Mouse (Mus musculus) thymus, postnatal 36 days (tissue): ENCODE data around the gene Sh3bp2.

Experiments
- DNase-seq, 2 experiments: peaks; one replicate each; pipeline ENCODE4 v3.0.0; 2022; ENCODE audit warnings: mixed read lengths in 2 of 2

Gene Sh3bp2

DNA sequence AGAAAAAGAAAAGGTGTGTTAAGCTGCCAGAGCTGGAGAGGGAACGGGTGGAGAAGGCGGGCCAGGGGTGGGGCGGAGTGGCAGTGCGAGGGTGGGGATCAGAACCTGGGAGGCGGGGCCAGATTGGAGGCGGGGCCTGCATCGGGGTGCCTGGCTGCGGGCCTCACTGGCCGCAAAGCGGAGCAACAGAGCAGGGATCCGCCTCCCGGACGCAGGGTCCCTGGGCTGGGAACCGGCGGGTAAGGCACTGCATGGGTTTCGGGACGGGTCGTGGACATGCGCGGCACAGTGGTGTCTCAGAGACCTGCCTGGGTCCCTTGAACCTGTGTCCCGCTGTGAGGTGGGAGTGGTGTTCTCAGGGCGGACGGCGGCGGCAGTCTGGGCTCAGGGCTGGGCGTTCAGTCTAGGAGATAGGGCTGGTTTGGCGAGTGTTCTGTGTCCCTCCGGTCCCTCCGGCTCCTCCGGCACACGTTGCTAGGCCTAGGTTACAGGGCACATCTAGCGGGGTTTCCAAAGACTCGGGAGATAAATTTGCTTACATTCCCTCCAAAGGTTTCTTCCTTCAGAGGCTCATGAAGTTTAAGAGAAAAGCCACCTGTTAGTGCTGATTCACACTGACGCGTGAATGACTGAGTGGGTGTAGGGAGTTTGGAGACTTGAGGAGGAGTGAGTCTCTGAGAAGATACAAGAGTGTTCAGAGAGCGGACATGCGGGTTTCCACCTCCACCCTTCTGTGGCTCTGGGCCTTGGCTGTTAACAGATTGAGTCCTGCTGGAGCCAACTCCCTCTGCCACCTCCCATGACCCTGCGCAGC lies at the start of gene Sh3bp2:
Gene Sh3bp2, plus strand, starts transcription at position 176 of the 814 bp plus-strand sequence.
- DNase-seq, result peak; percentile 97 to 99

DNA sequence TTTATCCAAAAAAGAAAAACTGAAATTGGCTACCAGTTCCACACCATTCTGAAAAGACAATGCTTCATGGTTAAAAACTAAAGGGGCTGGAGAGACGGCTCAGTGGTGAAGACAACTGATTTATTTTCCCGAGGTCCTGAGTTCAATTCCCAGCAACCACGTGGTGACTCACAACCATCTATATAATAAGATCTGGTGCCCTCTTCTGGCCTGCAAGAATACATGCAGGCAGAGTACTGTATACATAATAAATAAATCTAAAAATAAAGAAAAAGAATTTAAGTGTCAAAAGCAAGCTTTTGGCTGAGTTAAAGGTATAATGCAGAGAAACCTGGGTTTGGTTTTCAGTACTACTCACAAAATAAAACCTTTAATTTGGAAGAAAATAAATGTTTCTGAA lies 44.7 kb upstream of the Sh3bp2 start:
- no peak for DNase-seq

DNA sequence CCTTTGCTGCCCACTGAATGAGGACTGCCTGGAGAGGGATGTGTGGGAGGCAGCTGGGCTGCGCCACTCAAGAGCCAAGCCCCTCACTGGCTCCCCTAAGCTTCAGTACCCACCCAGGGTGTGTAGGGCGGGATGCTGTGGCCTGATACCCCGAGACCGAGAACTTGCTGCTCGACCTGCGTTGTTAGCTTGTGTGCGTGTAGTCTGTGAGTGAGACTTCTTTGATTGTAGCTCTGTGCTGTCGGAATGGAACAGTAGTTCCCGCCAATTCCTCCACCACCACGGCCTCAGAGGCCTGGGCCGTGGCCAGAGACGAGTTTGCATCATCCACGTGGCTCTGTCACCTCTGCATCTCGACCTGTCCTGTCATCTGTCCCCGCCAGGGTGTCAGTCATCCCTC lies 39.9 kb upstream of the Sh3bp2 start:
- no peak for DNase-seq

GRCm38 (mm10) chr5:34487320-34488090 lies 38.1 kb upstream of the Sh3bp2 start:
- DNase-seq, result no peak

- no peak for DNase-seq
Observed at GRCm38 (mm10) chr5:34488741-34489417, 36.8 kb upstream of the Sh3bp2 start.

DNA sequence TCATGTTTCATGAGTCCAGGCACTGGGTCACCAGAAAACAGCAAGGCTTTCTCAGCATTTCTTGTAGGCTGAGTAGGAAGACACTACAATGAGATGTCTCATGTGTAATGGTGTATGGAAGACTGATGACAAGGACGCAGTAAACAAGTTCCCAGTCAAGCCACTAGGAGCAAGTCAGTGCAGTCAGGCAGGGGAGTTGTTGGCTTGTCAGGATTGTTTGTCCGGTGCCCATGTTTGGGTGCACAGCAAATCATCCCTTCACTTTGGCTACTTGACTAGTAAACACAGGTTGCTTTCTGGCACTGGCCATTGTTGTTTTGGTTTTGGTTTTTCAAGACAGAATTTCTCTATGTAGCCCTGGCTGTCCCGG lies 36.2 kb upstream of the Sh3bp2 start:
- DNase-seq, result no peak

- no peak for DNase-seq
Observed at GRCm38 (mm10) chr5:34496745-34497144, 28.9 kb upstream of the Sh3bp2 start.

GRCm38 (mm10) chr5:34500886-34501285 lies 24.8 kb upstream of the Sh3bp2 start:
- no peak for DNase-seq

DNA sequence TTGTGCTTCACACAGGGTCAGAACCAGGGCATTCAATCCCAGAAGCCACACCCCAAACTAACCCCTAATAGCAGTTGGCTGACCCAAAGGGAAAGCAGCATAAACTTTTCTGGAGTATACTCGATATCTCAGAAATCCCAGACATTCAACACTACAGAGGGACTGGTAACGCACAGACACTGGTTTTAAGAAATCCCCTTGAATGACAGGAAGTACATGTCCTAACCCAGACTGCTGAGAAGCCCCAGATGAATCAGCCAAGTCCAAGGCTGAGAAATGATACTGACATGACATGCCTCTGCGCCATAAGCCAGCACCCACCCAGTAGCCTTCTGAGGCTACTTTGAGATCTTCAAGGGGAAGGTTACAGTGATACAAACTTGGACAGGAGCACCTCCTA lies 24.1 kb upstream of the Sh3bp2 start:
- DNase-seq, result no peak

GRCm38 (mm10) chr5:34502411-34502810 lies 23.2 kb upstream of the Sh3bp2 start:
- no peak for DNase-seq

GRCm38 (mm10) chr5:34502821-34503220 lies 22.8 kb upstream of the Sh3bp2 start:
- no peak for DNase-seq

DNA sequence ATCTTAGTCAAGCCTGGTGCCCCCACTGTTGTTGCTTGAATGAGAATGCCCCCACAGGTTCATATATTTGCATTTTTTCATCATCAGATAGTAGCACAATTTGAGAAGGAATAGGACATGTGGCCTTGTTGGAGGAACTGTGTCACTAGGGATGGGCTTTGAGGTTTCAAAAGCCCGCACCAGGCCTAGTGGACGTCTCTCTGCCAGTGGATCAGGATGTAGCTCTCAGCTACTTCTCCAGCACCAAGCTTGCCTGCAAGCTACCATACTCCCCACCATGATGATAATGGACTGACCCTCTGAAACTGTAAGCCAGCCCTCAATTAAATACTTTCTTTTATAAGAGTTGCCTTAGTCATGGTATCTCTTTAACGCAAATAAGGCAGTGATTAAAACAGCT lies 13.2 kb upstream of the Sh3bp2 start:
- DNase-seq, result no peak

- peak; percentile 96 to 97 for DNase-seq
Observed at GRCm38 (mm10) chr5:34513466-34514217, 12.0 kb upstream of the Sh3bp2 start, which contains the start of gene Tnip2. Gene Tnip2 (minus strand): TSS chr5:34513991.

GRCm38 (mm10) chr5:34514218-34514566 lies 11.4 kb upstream of the Sh3bp2 start:
- no peak for DNase-seq

DNA sequence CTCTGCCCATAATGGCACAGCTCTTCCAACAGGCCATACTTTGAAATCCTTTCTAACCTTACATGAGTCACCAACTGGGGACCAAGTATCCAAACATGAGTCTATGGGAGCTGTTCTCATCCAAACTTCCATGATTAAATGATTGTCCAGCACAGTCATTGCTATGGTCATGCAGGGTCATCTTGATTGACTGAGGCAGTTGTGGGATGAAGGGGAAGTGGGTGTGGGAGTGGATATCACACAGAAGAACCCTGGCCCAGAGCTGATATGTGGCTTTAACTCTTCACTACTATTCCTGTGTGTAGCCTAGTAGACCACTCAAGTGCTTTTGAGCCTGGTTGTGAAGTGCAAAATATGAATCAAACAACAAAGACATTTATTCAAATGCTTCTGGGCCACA lies 10.5 kb upstream of the Sh3bp2 start:
- no peak for DNase-seq

GRCm38 (mm10) chr5:34517913-34518312 lies 7.7 kb upstream of the Sh3bp2 start:
- DNase-seq, result peak; percentile 84 to 86

- DNase-seq, result no peak
Observed at GRCm38 (mm10) chr5:34519389-34519910, 6.2 kb upstream of the Sh3bp2 start.

GRCm38 (mm10) chr5:34520458-34521209 lies 5.0 kb upstream of the Sh3bp2 start:
- DNase-seq, result peak; percentile 71 to 82

DNA sequence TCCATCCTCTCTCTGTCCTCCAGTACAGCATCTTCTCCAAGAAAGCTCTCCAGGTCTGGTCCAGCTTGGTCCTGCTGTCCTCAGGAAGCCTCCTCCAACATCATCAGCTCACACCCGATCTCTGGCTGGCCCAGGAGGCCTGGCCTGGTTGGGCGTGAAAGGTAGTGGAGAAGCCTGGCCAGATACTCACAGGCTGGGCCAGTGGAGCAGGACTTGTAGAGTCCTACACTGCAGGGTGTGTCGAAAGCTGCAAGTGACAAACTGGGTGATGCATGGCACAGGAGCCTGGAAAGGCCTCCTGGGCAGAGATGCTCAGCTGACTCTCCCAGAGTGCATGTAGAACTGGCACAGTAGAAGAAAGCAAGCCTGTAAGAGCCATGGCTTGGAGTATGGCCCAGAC lies 4.3 kb upstream of the Sh3bp2 start:
- DNase-seq, result no peak

DNA sequence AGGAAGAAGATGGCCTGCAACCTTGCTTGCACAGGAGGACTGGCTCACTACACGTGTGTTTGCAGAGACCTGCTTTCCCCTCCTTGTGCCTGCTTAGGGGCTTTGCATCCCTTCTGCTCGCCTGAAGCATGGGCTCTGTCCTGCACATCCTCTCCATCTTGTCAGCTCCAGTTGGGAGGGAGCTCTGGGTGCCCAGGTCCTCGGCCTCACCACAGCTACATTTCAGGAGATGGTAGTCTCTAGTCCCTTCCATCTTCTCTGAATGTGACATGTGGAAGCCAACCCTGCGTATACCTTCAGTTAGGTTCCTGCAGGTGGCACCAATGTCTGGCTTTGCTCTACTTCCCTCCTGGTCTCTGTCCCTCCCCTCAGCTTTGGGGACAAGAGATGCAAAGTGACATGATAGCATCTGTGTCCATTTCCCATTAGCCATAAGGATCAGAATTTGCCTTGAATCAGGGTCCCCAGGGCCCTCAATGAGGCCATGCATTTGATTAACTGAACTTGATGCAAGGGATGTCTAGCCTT lies 1.6 kb upstream of the Sh3bp2 start:
- no peak for DNase-seq

- no peak for DNase-seq
Observed at GRCm38 (mm10) chr5:34524511-34524910, 1.1 kb upstream of the Sh3bp2 start.

DNA sequence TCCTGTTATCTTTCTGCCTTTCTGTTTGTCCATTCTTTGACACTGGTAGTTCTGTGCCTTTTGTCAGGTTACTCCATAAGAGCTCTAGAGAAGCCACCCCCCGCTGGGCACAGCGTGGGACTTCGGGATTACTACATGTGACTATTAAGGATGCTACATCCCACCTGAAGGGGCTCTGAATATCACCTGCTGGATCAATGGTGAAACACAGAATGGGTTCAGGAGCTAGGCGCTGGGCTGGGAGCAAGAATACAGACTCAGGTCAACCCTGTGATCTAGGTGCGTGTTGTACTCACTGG lies 788 bp downstream of the Sh3bp2 start:
- DNase-seq, result no peak
